18 mouse cellular contexts compared by ENCODE assay signal in genomic region chr4:137984746-137985145, GRCm38 (mm10). TPM values are rescaled to one million over a fixed set of nuclear protein-coding genes. Genes with fewer than 3 reads are reported as not detected.
DNase-seq lines count a peak whose midpoint lies in the region; ATAC-seq and TF ChIP-seq lines count a peak whose summit lies in the region.
"Had no signal": no experiment of that assay in that cellular context is flagged by ENCODE, and none has a peak within 500 bp of the region (broad histone marks: within the 10 kb centered on the region; RNA-seq: fewer than 3 reads in every experiment).

No protein-coding gene starts in this region.

- H3K9ac ChIP-seq in heart, adult 2 months (ENCODE audit: low read depth, low read length) = no peak overlapping the region
- H3K9ac ChIP-seq in kidney, embryonic 15.5 days = no peak overlapping the region
- H3K9ac ChIP-seq in kidney, postnatal 0 days (ENCODE audit: low read depth, low read length) = no peak overlapping the region
- H3K9ac ChIP-seq: embryonic facial prominence, embryonic 13.5 days; embryonic facial prominence, embryonic 15.5 days; forebrain, embryonic 12.5 days had no signal

- H3K27me3 ChIP-seq in heart, embryonic 10.5 days (ENCODE audit: insufficient read depth, poor library complexity, severe bottlenecking) = peaks cover 6% of the 10 kb centered on the region; the same call in 1 of the 2 replicates
- no peaks in the 10 kb centered on the region for H3K27me3 ChIP-seq in heart, adult 2 months (ENCODE audit: control insufficient read depth, insufficient read depth, low read length)
- H3K27me3 ChIP-seq in kidney, embryonic 15.5 days = no peaks in the 10 kb centered on the region
- H3K27me3 ChIP-seq in kidney, postnatal 0 days (ENCODE audit: insufficient read depth, low read length) = no peaks in the 10 kb centered on the region
- H3K27me3 ChIP-seq: embryonic facial prominence, embryonic 15.5 days; forebrain, embryonic 12.5 days had no signal

- H3K4me2 ChIP-seq in kidney, embryonic 15.5 days = no peak overlapping the region
- H3K4me2 ChIP-seq in kidney, postnatal 0 days (ENCODE audit: low read length) = no peak overlapping the region
- H3K4me2 ChIP-seq: embryonic facial prominence, embryonic 13.5 days; forebrain, embryonic 12.5 days had no signal

- no peaks in the 10 kb centered on the region for H3K36me3 ChIP-seq in heart, embryonic 10.5 days
- no peaks in the 10 kb centered on the region for H3K36me3 ChIP-seq in heart, adult 2 months (ENCODE audit: control insufficient read depth, insufficient read depth, low read length)
- H3K36me3 ChIP-seq in kidney, embryonic 15.5 days = no peaks in the 10 kb centered on the region
- no peaks in the 10 kb centered on the region for H3K36me3 ChIP-seq in kidney, postnatal 0 days (ENCODE audit: insufficient read depth, low read length)
- H3K36me3 ChIP-seq: embryonic facial prominence, embryonic 13.5 days; embryonic facial prominence, embryonic 15.5 days; forebrain, embryonic 10.5 days; forebrain, embryonic 12.5 days had no signal

- DNase-seq in heart, embryonic 10.5 days (ENCODE audit: low spot score) = peak; percentile 69
- no peak for DNase-seq in heart, adult 2 months
- no peak for DNase-seq in kidney, postnatal 36 days
- no peak for DNase-seq in kidney, postnatal 0 days (ENCODE audit: low spot score)
- no peak for DNase-seq in kidney, postnatal 10 days
- DNase-seq: B cell, adult 2 months; cerebellum, adult 11 months; cerebellum, adult 18-20 months; cerebellum, adult 8-10 months; cerebellum, adult 9-11 months; cerebellum, postnatal 36 days had no signal

- intact Hi-C loops in heart, adult 2 months (cut with DNase I) = no loop called here

- TF ChIP-seq POLR2A in heart, adult 2 months (IDR thresholded peaks at IDR 0.05; ENCODE audit: insufficient read depth, low read depth, low read length) = no peak

- no peak overlapping the region for H3K4me3 ChIP-seq in heart, embryonic 10.5 days
- no peak overlapping the region for H3K4me3 ChIP-seq in heart, adult 2 months
- H3K4me3 ChIP-seq in kidney, embryonic 15.5 days (replicated peaks) = no peak overlapping the region
- no peak overlapping the region for H3K4me3 ChIP-seq in kidney, postnatal 0 days (replicated peaks; ENCODE audit: low read depth, low read length)
- H3K4me3 ChIP-seq: embryonic facial prominence, embryonic 13.5 days; embryonic facial prominence, embryonic 15.5 days; erythroblast, embryonic 14.5 days; forebrain, embryonic 10.5 days; forebrain, embryonic 12.5 days had no signal

- no peak for ATAC-seq in kidney, embryonic 15.5 days (replicated peaks; ENCODE audit: low FRiP score)
- no peak for ATAC-seq in kidney, postnatal 0 days (replicated peaks; ENCODE audit: low FRiP score, low read depth)
- ATAC-seq in megakaryocyte progenitor cell, adult 5-6 weeks (replicated peaks; ENCODE audit: poor library complexity) = 0 out of 2 replicates have a peak, but pooled peaks have one; percentile 11

- no peak for TF ChIP-seq CTCF in heart, adult 2 months (IDR thresholded peaks at IDR 0.05)
- TF ChIP-seq CTCF in kidney, postnatal 0 days (IDR thresholded peaks at IDR 0.05; ENCODE audit: low read depth) = no peak

- H3K9me3 ChIP-seq in heart, embryonic 10.5 days = no peaks in the 10 kb centered on the region
- no peaks in the 10 kb centered on the region for H3K9me3 ChIP-seq in kidney, embryonic 15.5 days (replicated peaks)
- no peaks in the 10 kb centered on the region for H3K9me3 ChIP-seq in kidney, postnatal 0 days (replicated peaks; ENCODE audit: low read length)
- H3K9me3 ChIP-seq: embryonic facial prominence, embryonic 13.5 days; embryonic facial prominence, embryonic 15.5 days; forebrain, embryonic 10.5 days; forebrain, embryonic 12.5 days had no signal

- H3K4me1 ChIP-seq in heart, embryonic 10.5 days = peaks cover 10% of the 10 kb centered on the region
- no peaks in the 10 kb centered on the region for H3K4me1 ChIP-seq in heart, adult 2 months (ENCODE audit: control insufficient read depth, insufficient read depth, low read length)
- H3K4me1 ChIP-seq in kidney, embryonic 15.5 days = peaks cover 8% of the 10 kb centered on the region
- no peaks in the 10 kb centered on the region for H3K4me1 ChIP-seq in kidney, postnatal 0 days (replicated peaks; ENCODE audit: insufficient read depth, low read length)

- 79% methylated on average over 5 of the region's 5 CpGs for WGBS in heart, embryonic 10.5 days
- WGBS in heart, adult 2 months = 70% methylated on average over 5 of the region's 5 CpGs
- 62% methylated on average over 5 of the region's 5 CpGs for WGBS in kidney, embryonic 15.5 days
- 60% methylated on average over 5 of the region's 5 CpGs for WGBS in kidney, postnatal 0 days

- TF ChIP-seq EP300 in heart, adult 2 months (IDR thresholded peaks at IDR 0.05; ENCODE audit: insufficient read depth, low read depth, low read length) = no peak

- no peaks in the 10 kb centered on the region for H3K79me2 ChIP-seq in heart, adult 2 months (replicated peaks; ENCODE audit: control insufficient read depth, insufficient read depth, low read length)

- no peak overlapping the region for H3K27ac ChIP-seq in heart, embryonic 10.5 days
- no peak overlapping the region for H3K27ac ChIP-seq in heart, adult 2 months
- peak overlapping the region; percentile 48; the same call in 1 of the 2 replicates for H3K27ac ChIP-seq in kidney, embryonic 15.5 days
- H3K27ac ChIP-seq in kidney, postnatal 0 days = 0 out of 2 replicates have a peak overlapping the region, but pooled peaks have one; percentile 13
- H3K27ac ChIP-seq: embryonic facial prominence, embryonic 13.5 days; embryonic facial prominence, embryonic 15.5 days; forebrain, embryonic 10.5 days; forebrain, embryonic 12.5 days had no signal

RNA-seq across cellular contexts. Expression of gene Eif4g3, which starts 8.1 kb away (rescaled TPM):
- polyA plus RNA-seq in heart, embryonic 10.5 days (2016; fragmentation: Nextera tagmentation; extraction: Ambion mirVana) = 29.0 and 35.3 TPM in 2 replicates
- total RNA-seq in heart, adult 2 months (2021) = 10 to 100 TPM; 39.7 to 43.7 TPM
- polyA plus RNA-seq in heart, adult 2 months (2012; rRNA removed) = 24.8 and 29.1 TPM in 2 replicates
- 38.6 and 40.0 TPM in 2 replicates for polyA plus RNA-seq in kidney, embryonic 15.5 days (2015; fragmentation: Nextera tagmentation; extraction: Ambion mirVana)
- polyA plus RNA-seq in kidney, postnatal 0 days (2015; fragmentation: Nextera tagmentation; extraction: Ambion mirVana) = 26.6 and 28.6 TPM in 2 replicates
- total RNA-seq in megakaryocyte progenitor cell, adult 5-6 weeks (2015) = 60.3 and 60.4 TPM in 2 replicates
- total RNA-seq in megakaryocyte progenitor cell, adult 5-6 weeks (2017) = 36.9 and 39.1 TPM in 2 replicates

Comparison
In these comparisons a context has a peak if more than half of its experiments do, and no peak if none do; other contexts are left out.
1. H3K27ac ChIP-seq: peak in kidney, embryonic 15.5 days (single experiment) and kidney, postnatal 0 days (single experiment); none in heart, embryonic 10.5 days (single experiment) and heart, adult 2 months (single experiment).